Mouse (Mus musculus) ES-Bruce4 (cell line): ENCODE measurements around the gene Shb.

Experiments
- CTCF ChIP-seq: IDR thresholded peaks from one replicate; pipeline ENCODE4 v1.8.1; 2011; ENCODE audit warnings: low read depth, low read length
- EP300 ChIP-seq: IDR thresholded peaks from 2 replicates; pipeline ENCODE4 v1.6.1; 2011; ENCODE audit warnings: low read depth, low read length; ENCODE audit not compliant: insufficient read depth

DNA sequence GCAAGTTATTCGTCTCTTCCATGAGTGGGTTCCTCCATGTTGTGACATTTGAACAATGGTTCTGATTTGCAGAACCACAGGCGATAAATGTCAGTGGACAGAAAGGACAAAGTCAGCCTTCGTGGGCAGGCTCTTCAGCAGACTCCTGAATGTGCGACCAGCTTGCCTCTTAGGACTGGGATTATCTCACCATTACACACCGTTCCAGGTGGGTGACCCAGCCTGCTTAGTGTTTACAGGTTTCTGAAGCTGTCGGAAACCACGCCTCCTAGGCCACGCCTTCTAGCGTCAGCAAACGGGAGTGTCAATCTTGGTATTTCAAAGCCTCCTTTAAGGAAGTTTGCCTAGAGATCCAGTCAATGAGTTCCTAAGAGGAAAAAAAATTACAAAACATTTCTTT, 123.0 kb downstream of the Shb start:
- TF ChIP-seq EP300 = no peak
- TF ChIP-seq CTCF = no peak
